Mouse (Mus musculus) adrenal gland, postnatal 25 days (tissue): ENCODE measurements around the gene Ipo4. TPM values are rescaled to one million over a fixed set of nuclear protein-coding genes. Genes with fewer than 3 reads are reported as not detected.
A peak's percentile ranks its signal among the peaks of the same experiment; 100 is the strongest.

Experiments used
- DNase-seq: peaks from one replicate; pipeline ENCODE4 v3.0.0; 2021; ENCODE audit warnings: mixed read lengths
- total RNA-seq: library from RNA; stranded (reverse); gene quantifications from 2 replicates; pipeline ENCODE4 v1.2.3, GENCODE M21; 2021

Gene Ipo4
- total RNA-seq, 1 experiment from 2014 or later = 100 TPM

DNA sequence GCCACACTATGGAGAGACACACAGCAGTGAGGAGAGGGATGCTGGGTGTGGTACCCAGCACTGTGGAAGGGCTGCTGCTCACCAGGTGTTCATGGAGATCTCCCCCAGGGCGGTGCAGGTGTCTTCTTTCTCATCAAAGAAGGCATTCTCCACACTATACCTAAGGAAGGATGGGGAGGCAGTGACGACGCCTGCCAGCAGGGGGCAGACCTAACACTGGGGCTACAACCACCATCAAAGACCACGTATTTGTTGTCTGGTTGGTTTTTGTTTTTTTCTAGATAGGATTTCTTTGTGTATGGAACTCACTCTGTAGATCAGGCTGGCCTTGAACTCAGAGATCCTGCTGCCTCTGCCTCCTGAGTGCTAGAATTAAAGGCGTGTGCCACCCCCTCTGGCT is 6.4 kb downstream of the Ipo4 start:
- DNase-seq = peak; percentile 65

DNA sequence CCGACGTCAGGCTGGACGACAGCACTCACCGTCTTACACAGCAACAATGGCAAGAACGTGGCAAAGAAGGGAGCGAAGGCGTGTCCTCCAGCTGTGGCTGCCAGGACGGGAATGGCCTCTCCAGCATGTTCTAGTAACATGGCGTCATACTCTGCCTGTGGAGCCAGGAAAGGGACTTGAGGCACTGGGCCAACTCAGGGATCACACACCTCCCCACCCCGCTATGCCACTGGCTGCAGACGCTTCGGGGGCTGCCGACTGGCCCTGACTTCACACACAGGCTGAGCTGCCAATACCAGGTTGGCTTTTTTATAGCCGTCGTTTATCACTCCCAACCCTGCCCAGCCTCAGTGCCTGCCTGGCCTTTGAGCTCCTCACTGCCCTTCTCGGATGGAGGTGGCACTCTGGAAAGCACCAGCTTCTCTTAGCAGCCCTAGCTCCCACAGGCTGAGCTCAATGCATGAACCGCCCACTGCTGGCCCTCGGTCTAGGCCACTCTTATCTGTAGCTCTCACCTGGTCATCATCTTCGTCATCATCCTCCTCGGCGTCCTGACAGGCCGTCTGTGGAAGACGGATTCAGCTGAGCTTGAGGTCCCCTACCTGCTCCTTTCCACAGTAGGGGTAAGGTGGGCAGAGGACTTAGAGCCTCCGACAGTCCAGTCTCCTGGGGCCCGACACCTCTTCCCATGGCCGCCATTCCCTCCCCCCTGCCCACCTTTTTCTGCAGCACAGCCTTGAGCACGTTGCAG is 7.5 kb downstream of the Ipo4 start:
- DNase-seq = no peak

DNA sequence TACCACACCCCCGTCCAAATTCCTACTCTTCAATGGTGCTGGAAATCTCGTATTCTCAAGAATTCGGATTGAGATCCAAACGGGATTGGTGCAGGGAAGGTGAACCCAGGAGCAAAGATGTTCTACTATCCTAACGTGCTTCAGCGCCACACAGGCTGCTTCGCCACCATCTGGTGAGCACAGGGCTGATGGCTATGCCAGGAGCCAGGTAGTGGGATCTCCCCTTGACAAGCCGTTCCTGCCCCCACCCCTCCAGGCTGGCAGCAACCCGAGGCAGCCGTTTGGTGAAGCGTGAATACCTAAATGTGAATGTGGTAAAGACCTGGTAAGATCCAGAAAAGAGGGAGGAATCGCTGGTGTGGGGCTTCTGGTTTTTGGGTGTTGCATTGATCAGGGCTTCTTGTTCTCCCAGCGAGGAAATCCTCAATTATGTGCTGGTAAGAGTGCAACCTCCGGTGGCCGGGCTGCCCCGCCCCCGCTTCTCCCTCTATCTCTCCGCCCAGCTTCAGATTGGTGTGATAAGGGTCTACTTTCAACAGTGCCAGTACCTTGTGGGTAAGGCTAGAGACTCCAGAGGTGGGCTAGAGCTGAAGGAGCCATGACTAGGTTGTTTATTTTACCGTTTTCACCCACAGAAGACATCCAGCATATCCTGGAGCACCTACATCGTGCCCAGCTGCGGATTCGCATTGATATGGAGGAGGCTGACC is 17.1 kb downstream of the Ipo4 start:
- no peak for DNase-seq

DNA sequence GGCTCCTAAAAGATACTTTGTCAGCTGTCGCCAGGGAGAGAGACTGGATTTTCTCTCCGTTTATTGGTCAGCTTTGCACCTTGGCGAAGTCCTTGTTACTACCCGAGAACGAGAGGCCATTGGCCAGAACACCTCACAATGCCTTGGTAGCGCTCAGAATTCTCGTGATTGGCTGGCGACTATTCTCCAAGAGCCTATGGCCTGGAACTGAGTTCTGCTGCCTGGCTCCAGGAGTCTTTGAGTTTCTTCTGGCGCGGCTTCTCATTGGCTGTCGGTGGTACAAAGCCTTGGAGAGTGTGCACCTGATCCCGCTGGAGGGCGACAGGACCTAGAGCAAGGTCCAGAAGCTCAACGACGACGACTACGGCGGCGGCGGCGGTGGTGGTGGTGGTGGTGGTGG is 17.9 kb downstream of the Ipo4 start, which contains the start of gene Rec8:
Gene Rec8 (plus strand): TSS at position 216 of the 400 bp plus-strand sequence.
- DNase-seq = peak; percentile 39

DNA sequence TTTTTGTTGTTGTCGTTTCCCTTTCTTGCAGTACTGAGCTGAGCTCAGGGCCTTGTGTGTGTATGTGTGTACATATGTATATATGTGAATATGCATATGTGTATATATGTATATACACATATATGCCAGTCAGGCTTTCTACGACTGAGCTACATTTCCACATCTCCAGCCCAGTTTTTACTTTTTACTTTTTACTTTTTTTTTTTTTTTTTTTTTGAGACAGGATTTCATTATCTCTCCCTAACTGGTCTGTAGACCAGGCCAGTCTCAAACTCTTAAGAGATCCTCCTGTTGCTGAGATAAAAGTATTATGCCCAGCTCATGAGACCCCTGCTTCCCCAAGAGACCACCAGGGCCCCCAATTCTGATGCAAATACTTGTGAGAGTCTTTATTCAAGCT is 18.9 kb downstream of the Ipo4 start:
- no peak for DNase-seq

DNA sequence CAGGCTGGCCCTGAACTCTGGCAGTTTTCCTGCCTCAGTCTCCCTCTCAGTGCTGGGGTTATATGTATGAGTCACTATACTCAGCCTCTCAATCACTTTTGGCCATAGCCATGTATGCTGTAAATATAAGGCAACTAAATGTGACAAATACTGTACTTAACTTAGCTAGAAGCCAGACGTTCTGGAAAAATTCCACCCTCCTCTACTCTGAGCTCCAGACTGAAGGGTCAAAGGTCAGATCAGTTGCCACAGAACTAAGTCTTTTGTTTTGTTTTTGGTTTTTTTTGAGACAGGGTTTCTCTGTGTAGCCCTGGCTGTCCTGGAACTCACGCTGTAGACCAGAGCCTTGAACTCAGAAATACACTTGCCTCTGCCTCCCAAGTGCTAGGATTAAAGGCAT is 19.9 kb downstream of the Ipo4 start:
- DNase-seq = no peak

DNA sequence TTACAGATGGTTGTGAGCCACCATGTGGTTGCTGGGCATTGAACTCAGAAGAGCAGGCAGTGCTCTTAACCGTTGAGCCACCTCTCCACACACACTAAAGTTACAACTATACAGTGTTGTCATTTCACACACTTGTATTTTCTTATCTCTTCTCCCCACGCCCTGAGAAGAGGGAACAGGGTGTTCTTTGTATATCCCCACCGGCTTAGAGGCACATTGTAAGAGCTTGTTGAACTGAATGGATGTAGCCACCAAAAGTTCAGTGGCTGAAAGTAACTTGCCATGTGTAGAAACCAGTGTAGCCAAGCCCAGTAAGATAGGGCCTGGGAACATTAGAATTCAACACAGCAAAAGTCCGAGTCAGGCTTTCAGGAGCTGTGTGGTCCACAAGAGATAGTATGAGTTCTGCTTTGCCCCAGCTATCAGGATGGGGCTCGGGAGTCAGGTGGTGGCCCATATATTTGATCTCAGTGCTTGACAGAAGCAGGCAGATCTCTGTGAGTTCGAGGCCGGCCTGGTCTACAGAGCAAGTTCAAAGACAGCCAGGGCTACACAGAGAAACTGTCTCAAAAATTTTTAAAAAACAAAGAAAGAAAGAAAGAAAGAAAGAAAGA is 21.1 kb downstream of the Ipo4 start:
- DNase-seq = no peak

DNA sequence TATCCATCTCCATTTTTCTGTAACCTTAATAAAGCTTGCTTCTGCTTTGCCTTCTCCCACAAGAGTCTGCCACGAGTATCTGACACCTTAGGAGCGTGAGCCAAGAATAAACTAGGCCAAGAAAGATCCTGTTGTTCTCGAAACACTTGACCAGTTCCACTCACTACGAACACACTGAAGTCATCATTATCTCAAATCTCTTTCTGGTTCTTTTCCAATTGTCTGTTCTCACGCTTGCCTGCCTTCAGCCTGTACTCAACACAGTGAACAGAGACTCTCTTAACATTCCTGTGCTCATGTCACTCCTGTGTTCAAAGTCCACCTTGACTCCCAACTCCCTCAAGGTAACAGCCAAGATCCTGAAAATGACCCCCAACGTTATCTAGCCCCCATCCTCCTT is 22.4 kb downstream of the Ipo4 start:
- no peak for DNase-seq

DNA sequence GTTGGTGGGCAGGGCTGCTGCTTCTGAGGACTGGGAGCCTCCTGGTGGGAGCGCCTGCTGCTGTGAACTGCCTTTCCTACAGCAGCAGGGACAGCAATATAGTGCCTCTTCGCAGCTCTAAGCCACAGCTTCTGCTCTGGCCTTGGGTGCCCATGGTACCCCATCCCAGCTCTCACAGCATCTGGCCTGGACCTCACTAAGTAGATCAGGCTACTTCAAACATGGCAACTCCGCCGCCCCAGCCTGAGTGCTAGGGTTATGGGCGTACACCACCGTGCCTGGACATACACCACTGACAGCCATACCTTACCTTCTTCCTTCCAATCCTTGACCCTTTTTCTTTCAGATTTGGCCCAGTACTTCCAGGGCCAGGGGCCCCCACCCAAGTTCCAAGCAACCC is 27.4 kb downstream of the Ipo4 start:
- DNase-seq = no peak

DNA sequence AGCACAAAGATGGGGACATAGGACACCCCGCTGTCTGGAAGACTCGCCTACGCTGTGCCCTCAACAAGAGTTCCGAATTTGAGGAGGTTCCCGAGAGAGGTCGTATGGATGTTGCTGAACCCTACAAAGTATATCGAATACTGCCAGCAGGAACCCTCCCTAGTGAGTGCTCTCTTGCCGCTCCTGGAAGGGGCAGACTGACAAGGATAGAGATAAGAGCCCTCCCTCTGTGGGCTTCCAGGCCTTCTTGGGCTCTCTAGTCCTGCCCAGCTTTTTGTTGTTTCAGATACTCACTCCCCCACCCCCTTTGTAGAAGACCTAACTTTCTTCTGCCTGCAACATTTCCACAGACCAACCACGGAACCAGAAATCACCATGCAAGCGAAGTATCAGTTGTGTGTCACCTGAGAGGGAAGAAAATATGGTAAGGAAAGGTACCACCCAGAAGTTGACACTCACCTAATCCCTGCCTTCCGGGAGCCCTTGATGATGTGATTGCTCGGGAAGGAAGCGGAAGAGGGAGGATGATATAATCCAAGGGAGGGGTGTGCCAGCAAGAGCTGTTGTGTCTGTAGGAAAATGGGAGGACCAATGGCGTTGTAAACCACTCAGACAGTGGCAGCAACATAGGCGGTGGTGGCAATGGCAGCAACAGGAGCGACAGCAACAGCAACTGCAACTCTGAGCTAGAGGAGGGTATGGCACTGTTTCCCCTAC is 29.9 kb downstream of the Ipo4 start:
- no peak for DNase-seq

DNA sequence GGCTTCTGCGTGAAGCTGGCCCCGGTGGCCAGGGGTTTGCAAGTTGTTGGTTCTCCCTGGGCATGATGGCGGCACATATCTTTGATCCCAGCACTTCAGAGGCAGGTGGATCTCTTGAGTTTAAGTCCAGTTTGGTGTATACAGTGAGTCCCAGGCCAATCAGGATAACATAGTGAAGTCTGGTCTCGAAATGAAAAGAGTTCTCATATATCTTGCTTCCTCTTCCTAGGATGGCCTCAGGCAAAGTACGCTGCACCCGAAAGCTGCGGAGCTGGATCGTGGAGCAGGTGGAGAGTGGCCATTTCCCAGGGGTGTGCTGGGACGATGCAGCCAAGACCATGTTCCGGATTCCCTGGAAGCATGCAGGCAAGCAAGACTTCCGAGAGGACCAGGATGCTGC is 30.9 kb downstream of the Ipo4 start:
- DNase-seq = no peak

DNA sequence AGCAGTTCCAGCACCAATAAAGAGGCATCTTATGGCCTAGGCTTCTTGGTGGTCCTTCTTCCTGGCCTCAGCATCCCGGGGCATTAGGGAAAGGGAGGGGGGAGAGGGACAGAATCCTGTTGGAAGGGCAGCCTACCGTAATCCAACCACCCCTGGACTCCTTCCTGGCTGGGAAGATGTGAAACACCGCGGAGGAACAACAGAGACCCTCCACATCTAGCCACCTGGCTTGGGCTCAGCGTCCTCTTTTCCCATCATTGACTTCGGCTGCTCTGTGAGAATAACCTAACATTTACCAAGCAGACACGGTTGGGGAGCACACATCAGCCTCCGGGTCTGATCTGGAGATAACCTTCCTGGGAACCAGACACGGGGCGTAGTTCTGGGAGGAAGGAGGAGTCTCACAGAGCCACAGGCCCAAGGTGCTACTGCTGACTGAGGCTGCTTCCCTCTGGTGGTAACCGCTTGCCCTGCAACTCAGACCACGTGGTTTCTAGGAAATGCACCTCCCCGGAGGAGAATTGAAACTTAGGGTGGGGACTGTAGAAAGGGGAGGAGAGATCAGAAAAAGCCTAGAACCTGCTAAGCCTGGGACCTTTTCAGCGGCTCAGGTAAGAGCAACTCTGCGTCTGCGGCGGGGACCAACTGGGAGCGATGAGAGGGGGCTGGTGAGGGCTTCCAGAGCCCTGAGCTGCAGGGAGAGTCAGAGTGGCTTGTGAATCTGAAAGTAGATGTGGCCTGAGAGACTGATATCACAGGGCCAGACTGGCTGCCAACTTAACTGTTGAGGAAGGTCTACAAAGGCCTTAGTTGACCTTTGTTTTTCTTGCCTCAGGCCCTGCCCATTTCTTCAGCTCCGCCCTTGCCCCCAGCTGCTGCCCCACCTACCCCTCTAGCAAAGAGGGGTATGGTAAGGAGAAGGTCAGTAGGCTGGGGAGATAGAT is 31.9 kb downstream of the Ipo4 start:
- DNase-seq = peak; percentile 86

DNA sequence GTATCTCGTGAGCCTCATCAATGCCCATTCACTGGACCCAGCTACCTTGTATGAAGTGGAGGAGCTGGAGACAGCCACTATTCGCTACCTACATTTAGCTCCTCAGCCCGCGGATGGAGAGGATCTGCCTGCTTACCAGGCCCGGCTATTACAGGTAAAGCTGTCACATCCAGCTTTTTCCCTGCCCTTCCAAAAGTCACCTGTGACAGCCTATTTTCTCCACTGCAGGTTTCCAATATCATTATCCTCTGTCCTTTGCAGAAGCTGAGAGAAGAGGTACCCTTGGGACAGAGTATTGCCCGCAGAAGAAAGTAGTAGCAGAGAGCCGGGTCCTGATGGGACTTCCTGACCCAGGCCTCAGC is 32.5 kb downstream of the Ipo4 start, which contains the start of gene Irf9:
Gene Irf9 (plus strand): TSS at position 301 of the 362 bp plus-strand sequence.
- no peak for DNase-seq

DNA sequence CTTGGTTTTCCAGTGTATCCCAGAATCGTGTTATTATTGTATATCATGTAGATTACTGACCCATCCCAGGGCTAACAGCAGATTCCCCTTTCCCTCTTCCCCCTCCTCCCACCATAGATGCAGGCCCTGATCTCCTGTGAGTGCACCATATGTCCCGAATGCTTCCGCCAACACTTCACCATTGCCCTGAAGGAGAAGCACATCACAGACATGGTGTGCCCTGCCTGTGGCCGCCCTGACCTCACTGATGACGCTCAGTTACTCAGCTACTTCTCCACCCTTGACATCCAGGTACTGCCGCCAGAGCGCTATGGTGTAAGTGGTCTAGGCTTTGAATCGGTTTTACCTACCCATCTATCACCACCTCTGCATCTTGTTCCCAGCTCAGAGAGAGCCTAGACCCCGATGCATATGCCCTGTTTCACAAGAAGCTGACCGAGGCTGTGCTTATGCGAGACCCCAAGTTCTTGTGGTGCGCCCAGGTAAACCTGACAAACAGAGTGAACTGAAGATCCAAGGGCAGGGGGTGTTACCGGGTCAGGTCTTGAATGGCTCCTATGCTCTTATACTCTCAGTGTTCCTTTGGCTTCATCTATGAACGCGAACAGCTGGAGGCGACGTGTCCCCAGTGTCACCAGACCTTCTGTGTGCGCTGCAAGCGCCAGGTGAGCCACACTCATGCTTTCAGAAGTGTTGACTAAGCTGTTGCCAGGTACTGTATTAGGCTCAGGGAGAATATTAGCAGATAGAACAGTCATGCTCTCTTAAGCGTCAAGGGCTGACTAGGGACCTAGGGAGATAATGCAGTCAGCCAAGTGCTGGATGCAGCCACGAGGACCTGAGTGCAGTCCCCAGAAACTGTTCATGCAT is 37.0 kb downstream of the Ipo4 start:
- no peak for DNase-seq

DNA sequence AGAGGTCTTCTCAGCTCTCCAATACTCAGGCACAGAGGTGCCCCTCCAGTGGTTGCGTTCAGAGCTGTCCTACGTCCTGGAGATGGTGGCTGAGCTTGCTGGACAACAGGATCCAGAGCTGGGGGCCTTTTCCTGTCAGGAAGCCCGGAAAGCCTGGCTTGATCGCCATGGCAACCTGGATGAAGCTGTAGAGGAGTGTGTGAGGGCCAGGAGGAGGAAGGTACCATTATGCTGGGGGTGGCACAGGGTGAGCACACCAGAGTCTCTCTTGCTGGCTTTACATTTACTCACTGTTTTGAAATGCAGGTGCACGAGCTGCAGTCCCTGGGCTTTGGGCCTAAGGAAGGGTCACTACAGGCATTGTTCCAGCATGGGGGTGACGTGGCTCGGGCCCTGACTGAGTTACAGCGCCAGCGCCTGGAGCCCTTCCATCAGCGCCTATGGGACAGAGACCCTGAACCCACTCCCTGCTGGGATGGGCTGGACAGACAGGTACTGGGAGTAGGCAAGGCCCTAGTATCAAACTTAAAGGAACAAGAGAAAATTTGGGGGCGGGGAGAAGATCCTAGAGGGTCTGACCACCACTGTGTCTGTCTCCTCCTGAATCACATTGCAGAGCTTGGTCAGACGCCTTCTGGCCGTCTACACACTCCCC is 39.6 kb downstream of the Ipo4 start:
- no peak for DNase-seq

DNA sequence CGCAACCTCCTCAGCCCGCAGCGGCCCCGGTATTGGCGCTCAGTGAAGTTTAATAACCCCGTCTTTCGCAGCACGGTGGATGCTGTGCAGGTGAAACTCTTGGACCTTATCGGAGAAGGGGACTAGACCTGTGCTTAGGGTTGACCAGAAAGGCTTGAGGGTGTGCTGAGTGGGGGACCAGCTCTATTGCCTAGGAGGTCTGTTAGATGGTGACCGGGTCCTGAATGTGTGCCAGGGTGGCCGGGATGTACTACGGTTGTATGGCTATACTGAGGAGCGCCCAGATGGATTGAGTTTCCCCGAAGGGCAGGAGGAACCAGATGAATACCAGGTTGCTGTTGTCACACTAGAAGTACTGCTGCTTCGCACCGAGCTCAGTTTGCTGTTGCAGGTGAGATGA is 43.5 kb downstream of the Ipo4 start:
- DNase-seq = no peak

DNA sequence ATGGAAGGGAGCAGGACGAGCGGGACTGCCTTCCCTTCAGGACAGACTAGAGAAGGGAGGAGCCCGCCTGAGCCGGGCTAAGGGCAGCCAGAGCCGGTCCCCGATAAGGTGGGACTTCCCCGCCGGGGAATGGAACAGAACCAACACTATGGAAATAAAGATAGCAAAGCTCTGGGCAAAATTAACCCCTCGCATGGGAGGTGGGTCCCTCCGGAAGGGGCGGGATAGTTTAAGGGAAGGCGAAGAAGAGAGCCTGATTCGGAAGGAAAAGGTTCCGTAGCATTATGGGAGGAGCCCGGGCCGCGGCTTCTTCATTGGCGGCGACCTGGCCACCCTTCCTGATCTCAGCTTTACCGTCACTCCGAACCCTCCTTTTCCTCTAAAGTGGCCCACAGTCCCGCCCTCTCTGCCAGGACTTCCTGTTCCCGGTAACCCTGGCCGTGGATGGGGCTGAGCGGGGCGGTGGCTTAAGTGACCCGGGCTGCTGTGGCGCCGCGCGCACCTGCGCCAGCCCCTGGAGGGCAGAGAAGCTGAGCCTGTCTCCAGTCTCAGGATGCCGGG is 44.3 kb downstream of the Ipo4 start, which contains the start of gene Rnf31:
Gene Rnf31 (plus strand): TSS at position 378 of the 561 bp plus-strand sequence.
- peak; percentile 92 for DNase-seq

DNA sequence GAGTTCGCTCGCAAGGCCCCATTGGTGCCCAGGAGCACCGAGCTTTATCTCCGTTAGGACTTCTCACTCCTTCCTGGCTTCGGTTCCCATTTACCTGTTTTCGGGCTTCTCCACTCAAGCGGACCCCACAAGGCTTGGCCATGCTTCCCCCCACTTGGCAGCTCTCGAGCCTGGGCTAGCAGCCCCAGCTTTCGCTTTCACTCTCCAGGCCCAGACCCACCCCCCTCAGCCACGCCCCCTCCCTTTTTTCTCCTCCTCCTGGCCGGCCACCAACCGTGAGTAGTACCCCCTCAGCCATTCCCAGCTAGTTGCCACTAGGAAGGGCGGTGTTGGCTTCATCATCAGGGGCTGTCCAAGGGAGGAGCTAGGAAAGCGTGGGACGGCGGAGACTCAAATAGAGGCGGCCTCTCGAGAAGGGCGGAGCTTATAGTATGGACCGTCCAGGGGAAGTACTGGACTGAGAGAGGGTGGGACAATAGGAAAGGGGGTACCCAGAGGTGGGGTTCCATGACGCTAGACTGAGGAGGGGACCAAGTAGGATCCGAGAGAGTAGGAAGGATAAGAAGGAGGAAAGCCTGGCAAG is 44.9 kb downstream of the Ipo4 start, which contains the start of gene Psme2:
Gene Psme2 (minus strand): TSS at position 366 of the 583 bp plus-strand sequence.
- DNase-seq = peak; percentile 90
